Mouse (Mus musculus) limb, embryonic 10.5 days (tissue): ENCODE data around the gene Ddah1. TPM values are rescaled to one million over a fixed set of nuclear protein-coding genes. Genes with fewer than 3 reads are reported as not detected.
"Not testable (repeated sequence)": the region's sequence is repeated elsewhere in the genome, so short reads cannot be mapped to it uniquely, and the experiment has no call there.

Source experiments
- DNase-seq: peaks from one replicate; pipeline ENCODE4 v3.0.0-alpha.2; 2017; ENCODE audit warnings: low spot score
- H3K27ac ChIP-seq: fragments of 300-500 bp; sonication (generic); 2 replicates; pipeline ENCODE4 v1.5.1; 2016; ENCODE audit warnings: mild to moderate bottlenecking
- H3K27me3 ChIP-seq: fragments of 300-500 bp; sonication (generic); 2 replicates; pipeline ENCODE4 v1.6.1; 2016; ENCODE audit warnings: low read depth, mild to moderate bottlenecking; ENCODE audit not compliant: poor library complexity, severe bottlenecking
- H3K36me3 ChIP-seq: fragments of 300-500 bp; sonication (generic); 2 replicates; pipeline ENCODE4 v1.6.1; 2016; ENCODE audit warnings: mild to moderate bottlenecking, moderate library complexity
- H3K4me1 ChIP-seq: fragments of 300-500 bp; sonication (generic); 2 replicates; pipeline ENCODE4 v1.6.1; 2016
- H3K4me3 ChIP-seq: fragments of 300-500 bp; sonication (generic); 2 replicates; pipeline ENCODE4 v1.5.1; 2016; ENCODE audit warnings: mild to moderate bottlenecking, moderate library complexity
- H3K9me3 ChIP-seq: fragments of 300-500 bp; sonication (generic); replicated peaks from 2 replicates; pipeline ENCODE4 v1.6.1; 2016; ENCODE audit warnings: mild to moderate bottlenecking
- WGBS: fragments of 180-500 bp; shearing (Covaris S2); methylation state at CpG from one replicate; pipeline ENCODE4 v1.1.7; 2016; 5-methylcytosine and 5-hydroxymethylcytosine counted together
- polyA plus RNA-seq: library from polyadenylated mRNA; unstranded; fragments of >200 nt; fragmentation: Nextera tagmentation; extraction: Ambion mirVana; gene quantifications from 2 replicates; pipeline ENCODE4 v1.2.1, GENCODE M21; 2016

Gene Ddah1
- polyA plus RNA-seq, 1 experiment from 2014 or later: 14.2 TPM

- WGBS: 78% methylated on average over 7 of the region's 7 CpGs
- H3K27ac ChIP-seq, H3K4me3 ChIP-seq, DNase-seq, H3K36me3 ChIP-seq, H3K4me1 ChIP-seq, H3K9me3 ChIP-seq, H3K27me3 ChIP-seq: not testable (repeated sequence)
Observed at GRCm38 (mm10) chr3:145913942-145914341, 155.5 kb downstream of the Ddah1 start.

- no peaks in the 10 kb centered on the region for H3K9me3 ChIP-seq
- WGBS: 92% methylated on average over 5 of the region's 5 CpGs
- no peaks in the 10 kb centered on the region for H3K27me3 ChIP-seq
- H3K27ac ChIP-seq: no peak overlapping the region
- H3K36me3 ChIP-seq: no peaks in the 10 kb centered on the region
- H3K4me3 ChIP-seq: no peak overlapping the region
- H3K4me1 ChIP-seq: no peaks in the 10 kb centered on the region
- no peak for DNase-seq
Observed at GRCm38 (mm10) chr3:145916374-145916773, 157.9 kb downstream of the Ddah1 start.

GRCm38 (mm10) chr3:145916826-145917225, 158.4 kb downstream of the Ddah1 start:
- Histone ChIP-seq H3K27ac (no peak overlapping the region), H3K9me3 (no peaks in the 10 kb centered on the region), H3K27me3 (no peaks in the 10 kb centered on the region), H3K4me3 (no peak overlapping the region), H3K4me1 (no peaks in the 10 kb centered on the region), H3K36me3 (no peaks in the 10 kb centered on the region)
- 88% methylated on average over 4 of the region's 4 CpGs for WGBS
- no peak for DNase-seq

DNA sequence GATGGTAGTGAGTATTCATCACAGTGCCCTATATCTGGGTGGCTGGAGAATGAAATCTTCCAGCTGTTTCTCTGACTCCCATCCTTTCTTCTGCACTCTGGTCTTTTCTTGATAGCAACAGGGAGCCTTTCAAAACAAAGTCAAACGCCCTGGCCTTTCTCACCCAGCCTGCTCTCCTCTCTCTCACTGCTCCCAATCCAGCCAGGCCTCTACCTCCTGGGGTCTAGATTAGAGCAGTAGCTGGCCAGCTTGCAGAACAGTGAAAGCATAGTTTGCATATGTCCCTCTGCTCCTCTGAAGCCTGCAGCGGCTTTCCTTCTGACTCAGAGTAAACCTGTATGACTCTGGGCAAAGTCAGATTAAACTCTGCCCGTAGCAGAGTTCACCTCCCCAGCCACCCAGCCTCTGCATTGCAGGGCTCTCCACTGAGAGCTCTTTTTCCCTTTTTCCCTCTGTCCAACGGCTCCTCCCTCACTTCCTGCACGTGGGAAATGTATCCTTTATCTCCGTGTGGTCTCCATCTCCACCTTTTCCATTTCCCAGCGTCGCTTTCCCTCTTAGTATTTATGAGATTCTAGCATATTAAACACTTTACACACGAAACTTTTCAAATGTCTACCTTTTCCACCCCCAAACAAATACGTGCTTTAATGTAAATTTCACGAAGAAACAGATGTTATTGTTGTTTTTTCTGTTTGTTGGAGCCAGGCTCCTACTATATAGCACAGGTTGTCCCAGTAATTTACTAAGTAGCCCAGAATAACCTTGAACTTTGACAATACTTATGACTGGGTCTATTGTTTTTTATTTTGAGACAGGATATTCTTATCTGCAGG, 163.8 kb downstream of the Ddah1 start, which contains the start of gene Bcl10:
Gene Bcl10 (plus strand): TSS at position 786 of the 836 bp plus-strand sequence.
- no peaks in the 10 kb centered on the region for H3K36me3 ChIP-seq
- peak within 1 kb of the TSS; percentile 82 for H3K27ac ChIP-seq
- H3K4me1 ChIP-seq: peaks cover 26% of the 10 kb centered on the region
- peak within 1 kb of the TSS; percentile 95 for H3K4me3 ChIP-seq
- no peaks in the 10 kb centered on the region for H3K27me3 ChIP-seq
- WGBS: 34% methylated on average over 11 of the region's 11 CpGs
- no peaks in the 10 kb centered on the region for H3K9me3 ChIP-seq
- DNase-seq: no peak

- WGBS: 57% methylated on average over 3 of the region's 3 CpGs
- Histone ChIP-seq H3K27me3 (no peaks in the 10 kb centered on the region), H3K27ac (peak overlapping the region; percentile 82; the same call in 1 of the 2 replicates)
Observed at GRCm38 (mm10) chr3:145922971-145923370, 164.5 kb downstream of the Ddah1 start.

DNA sequence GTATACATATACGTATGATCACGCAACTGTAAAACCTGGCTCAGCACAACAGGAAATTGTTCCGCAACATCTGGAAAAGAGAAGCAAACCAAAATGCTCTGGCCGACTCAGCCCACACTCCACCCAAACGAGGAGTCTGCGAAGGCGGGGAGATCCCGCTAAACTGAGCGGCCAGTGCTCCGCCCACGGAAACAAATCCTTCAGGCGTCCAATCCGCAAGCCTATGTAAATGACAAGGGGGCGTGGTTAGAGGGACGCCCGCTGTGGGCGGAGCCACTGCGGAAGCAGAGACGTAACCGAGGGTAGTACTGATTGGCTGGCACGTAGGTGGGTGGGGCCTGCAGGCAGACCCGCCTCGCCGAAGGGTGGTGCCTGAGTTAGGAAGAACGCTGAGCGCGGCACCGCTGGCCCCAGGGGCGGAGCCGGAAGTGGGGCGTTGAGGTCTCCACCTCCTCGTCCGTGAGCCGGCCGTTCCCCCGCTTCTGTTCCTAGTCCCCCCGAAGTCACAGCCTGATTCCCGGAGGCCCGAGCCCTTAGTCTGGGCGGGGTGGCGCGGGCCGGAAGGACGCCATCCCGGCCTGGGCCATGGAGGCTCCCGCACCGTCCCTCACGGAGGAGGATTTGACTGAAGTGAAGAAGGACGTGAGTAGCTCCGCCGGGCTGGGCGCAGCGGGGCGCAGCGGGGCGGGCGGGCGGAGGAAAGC, 165.6 kb downstream of the Ddah1 start:
- H3K4me1 ChIP-seq: peaks cover 30% of the 10 kb centered on the region
- DNase-seq: peak; percentile 97
- no peaks in the 10 kb centered on the region for H3K27me3 ChIP-seq
- peak overlapping the region; percentile 95 for H3K4me3 ChIP-seq
- WGBS: under 1% methylated on average over 58 of the region's 58 CpGs
- no peaks in the 10 kb centered on the region for H3K9me3 ChIP-seq
- H3K36me3 ChIP-seq: peaks cover 14% of the 10 kb centered on the region
- peak overlapping the region; percentile 93 for H3K27ac ChIP-seq

More at GRCm38 (mm10) chr3:145922971-145923370, 164.5 kb downstream of the Ddah1 start:
- Histone ChIP-seq H3K36me3 (peaks cover 7% of the 10 kb centered on the region), H3K4me1 (peaks cover 26% of the 10 kb centered on the region), H3K4me3 (no peak overlapping the region), H3K9me3 (no peaks in the 10 kb centered on the region)
- DNase-seq: no peak

- peaks cover 15% of the 10 kb centered on the region for H3K36me3 ChIP-seq
- DNase-seq: no peak
- H3K4me3 ChIP-seq: peak overlapping the region; percentile 95
- no peaks in the 10 kb centered on the region for H3K27me3 ChIP-seq
- H3K27ac ChIP-seq: peak overlapping the region; percentile 93
- H3K4me1 ChIP-seq: peaks cover 37% of the 10 kb centered on the region
- no peaks in the 10 kb centered on the region for H3K9me3 ChIP-seq
- WGBS: 5% methylated on average over 39 of the region's 39 CpGs
Observed at GRCm38 (mm10) chr3:145924649-145925337, 166.3 kb downstream of the Ddah1 start.

DNA sequence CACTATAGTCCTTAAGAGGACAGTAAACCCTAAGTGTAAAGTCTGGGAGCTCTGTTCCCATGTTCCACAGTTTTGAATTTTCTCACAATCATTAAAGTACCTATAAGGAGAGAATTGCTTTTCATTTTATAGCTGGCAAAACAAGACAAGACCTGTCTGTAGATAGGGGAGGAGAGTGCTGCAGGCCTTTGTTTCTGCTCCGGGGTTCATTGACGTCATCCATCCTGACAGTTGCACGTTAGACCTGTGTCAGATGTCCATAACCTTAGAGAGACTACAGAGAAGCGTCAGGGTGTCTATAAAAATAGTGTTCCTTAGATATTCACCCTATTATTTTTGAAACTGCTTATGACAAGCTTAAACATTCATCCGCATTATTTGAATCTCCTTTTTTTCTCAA, 167.0 kb downstream of the Ddah1 start:
- Histone ChIP-seq H3K4me3 (peak overlapping the region; percentile 95), H3K36me3 (peaks cover 17% of the 10 kb centered on the region), H3K9me3 (no peaks in the 10 kb centered on the region), H3K27me3 (no peaks in the 10 kb centered on the region), H3K4me1 (peaks cover 45% of the 10 kb centered on the region), H3K27ac (no peak overlapping the region)
- no peak for DNase-seq
- 83% methylated on average over 5 of the region's 5 CpGs for WGBS

GRCm38 (mm10) chr3:145929525-145930400, 171.3 kb downstream of the Ddah1 start:
- Histone ChIP-seq H3K27me3 (no peaks in the 10 kb centered on the region), H3K9me3 (no peaks in the 10 kb centered on the region), H3K36me3 (peaks cover 56% of the 10 kb centered on the region), H3K4me3 (no peak overlapping the region), H3K4me1 (peaks cover 32% of the 10 kb centered on the region), H3K27ac (no peak overlapping the region)
- DNase-seq: peak; percentile 50
- 29% methylated on average over 7 of the region's 7 CpGs for WGBS

GRCm38 (mm10) chr3:145933845-145934244, 175.4 kb downstream of the Ddah1 start:
- Histone ChIP-seq H3K36me3 (peaks cover 43% of the 10 kb centered on the region), H3K27ac (no peak overlapping the region), H3K4me3 (no peak overlapping the region), H3K9me3 (no peaks in the 10 kb centered on the region), H3K27me3 (no peaks in the 10 kb centered on the region), H3K4me1 (peaks cover 28% of the 10 kb centered on the region)
- no peak for DNase-seq
- WGBS: 76% methylated on average over 9 of the region's 9 CpGs

DNA sequence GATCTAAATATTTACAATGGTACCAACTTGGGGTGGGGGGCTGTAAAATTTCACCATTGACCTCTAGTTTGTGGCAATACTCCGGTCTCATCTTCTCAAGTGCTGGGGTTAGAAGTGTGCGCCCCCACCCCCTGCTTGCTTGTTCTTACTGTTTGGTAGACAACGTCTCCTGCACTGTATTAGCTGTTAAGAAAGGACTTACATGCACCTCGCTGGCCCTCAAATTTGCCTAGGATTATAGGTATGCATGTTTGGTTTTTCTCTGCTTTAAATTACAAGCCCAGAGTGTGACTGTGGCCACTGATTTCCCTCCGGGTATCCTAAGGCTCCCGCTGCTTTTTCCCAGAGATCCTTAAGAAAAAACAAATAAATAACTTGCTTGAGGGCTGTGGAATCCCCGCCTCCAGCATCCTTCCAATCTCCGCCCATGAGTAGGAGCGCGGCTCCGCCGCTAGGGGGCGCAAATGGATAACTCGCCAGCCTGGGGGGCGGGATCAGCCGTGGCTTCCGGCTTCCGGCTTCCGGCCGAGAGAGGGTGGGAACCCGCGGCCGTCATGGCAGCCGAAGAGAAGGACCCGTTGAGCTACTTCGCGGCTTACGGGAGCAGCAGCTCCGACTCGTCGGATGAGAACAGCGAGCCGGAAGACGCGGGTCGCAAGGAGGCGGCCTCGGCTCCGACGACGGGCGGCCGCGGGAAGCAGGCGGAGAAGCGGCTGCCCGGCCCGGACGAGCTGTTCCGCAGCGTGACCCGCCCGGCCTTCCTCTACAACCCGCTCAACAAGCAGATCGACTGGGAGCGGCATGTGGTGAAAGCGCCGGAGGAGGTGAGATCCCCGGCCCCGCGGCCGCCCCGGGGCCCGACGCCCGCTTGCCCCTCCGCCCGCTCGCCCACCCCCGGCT, 179.3 kb downstream of the Ddah1 start, which contains the start of gene 2410004B18Rik:
Gene 2410004B18Rik (plus strand): TSS at position 510 of the 900 bp plus-strand sequence.
- Histone ChIP-seq H3K36me3 (peaks cover 48% of the 10 kb centered on the region), H3K27me3 (no peaks in the 10 kb centered on the region), H3K27ac (peak within 1 kb of the TSS; percentile 87), H3K4me1 (peaks cover 21% of the 10 kb centered on the region), H3K4me3 (peak within 1 kb of the TSS; percentile 97), H3K9me3 (no peaks in the 10 kb centered on the region)
- WGBS: 2% methylated on average over 69 of the region's 70 CpGs
- DNase-seq: peak; percentile 100
